Mouse (Mus musculus) frontal cortex, postnatal 14 days (tissue): Measurements from ENCODE around the gene B020004J07Rik.
"Not testable (repeated sequence)": the region's sequence is repeated elsewhere in the genome, so short reads cannot be mapped to it uniquely, and the experiment has no call there.

ENCODE experiments used
- DNase-seq, 2 experiments: peaks; one replicate each; pipeline ENCODE4 v3.0.0; 2022; ENCODE audit warnings: low spot score in 2 of 2

B020004J07Rik gene

DNA sequence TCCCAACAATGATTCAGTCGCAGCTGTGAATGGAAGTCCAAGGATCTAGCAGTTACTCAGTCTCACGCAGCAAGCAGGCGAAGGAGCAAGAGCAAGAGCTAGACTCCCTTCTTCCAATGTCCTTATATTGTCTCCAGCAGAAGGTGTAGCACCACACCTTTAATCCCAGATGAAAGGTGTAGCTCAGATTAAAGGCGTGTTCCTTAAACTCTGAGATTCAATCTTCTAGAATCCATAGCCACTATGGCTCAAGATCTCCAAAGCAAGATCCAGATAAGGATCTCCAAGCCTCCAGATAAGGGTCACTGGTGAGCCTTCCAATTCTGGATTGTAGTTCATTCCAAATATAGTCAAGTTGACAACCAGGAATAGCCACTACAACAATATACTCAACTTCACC, at the start of gene B020004J07Rik:
TSS of gene B020004J07Rik (minus strand) at position 101 of the 400 bp plus-strand sequence.
- DNase-seq: not testable (repeated sequence)

DNA sequence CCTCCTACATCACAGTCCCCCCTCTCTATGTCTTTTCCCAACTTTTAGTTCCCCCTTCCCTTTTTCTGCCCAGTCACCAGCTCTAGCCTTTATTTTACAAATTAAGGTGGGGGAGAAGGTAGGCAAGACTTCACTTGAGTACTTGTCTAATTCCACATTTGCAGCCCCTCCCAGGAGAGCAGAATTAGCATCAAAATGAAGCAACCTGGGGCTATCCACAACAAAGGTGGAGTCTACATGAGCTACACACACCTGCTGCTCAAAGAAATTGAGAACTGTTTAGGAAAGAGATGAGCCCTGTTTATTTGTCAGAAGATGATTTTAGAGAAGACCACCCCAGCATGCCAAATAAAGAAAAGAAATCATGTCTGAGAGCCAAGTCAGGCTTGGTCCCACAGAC, 45.6 kb upstream of the B020004J07Rik start:
- no peak for DNase-seq

DNA sequence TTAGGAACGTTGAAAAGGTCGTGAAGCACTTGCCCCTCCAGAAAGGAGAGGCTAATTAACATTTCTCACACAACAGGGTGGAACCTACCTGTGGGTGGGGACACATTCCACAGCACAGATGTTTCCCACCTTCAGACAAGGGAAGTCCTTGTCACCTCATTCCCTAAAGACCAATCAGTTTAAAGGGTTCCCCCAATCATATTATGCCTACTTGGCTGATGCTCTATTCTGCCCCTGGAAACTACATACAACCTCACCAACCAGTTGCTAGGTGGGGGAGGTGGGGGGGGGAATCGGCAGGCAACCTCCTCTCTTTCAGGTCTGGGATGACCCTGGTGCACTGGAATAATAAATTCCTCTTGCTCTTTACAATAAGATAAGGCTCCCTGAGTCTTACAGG, 39.8 kb upstream of the B020004J07Rik start:
- no peak for DNase-seq

DNA sequence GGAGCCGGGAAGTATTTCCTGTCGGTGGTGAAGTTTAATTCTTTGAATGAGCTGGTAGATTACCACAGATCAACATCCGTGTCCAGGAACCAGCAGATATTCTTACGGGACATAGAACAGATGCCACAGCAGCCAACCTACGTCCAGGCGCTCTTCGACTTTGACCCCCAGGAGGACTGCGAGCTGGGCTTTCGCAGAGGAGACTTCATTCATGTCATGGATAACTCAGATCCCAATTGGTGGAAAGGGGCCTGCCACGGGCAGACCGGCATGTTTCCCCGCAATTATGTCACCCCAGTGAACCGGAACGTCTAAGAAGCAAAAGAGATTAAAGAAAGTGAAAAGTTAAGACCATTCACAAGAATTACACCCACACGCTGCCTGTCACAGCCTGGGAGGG, 31.9 kb upstream of the B020004J07Rik start:
- not testable (repeated sequence) for DNase-seq

DNA sequence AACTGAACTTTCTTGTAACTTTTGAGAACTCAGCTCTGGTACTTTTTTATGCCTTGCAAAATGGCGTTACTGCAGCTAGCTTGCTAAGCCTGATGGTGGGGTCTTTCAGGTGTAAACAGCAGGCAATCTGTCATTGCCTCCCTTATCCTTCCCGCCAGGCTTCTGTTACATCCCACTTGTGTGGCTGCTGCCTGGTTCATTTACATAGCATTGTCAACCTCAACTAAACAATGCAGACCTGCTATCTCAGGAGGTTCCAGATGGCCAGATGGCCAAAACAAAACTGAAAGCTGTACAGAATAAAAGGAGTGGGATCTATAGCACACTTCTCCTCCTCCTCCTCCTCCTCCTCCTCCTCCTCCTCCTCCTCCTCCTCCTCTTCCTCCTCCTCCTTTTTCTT, 28.2 kb upstream of the B020004J07Rik start:
- DNase-seq: not testable (repeated sequence)

DNA sequence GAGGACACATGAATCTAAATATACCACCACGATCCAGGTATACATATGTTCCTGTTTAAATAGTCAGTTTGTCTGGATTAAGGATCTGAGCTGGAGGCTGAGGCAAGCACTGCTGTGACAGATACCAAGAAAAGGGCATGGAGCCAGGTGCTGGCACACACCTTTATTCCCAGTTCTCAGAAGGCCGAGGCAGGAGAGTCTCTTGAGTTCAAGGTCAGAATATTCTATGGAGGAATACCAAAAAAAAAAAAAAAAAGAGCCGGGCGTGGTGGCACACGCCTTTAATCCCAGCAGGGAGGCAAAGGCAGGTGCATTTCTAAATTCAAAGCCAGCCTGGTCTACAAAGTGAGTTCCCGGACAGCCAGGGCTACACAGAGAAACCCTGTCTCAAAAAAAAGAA, 18.5 kb upstream of the B020004J07Rik start:
- no peak for DNase-seq

DNA sequence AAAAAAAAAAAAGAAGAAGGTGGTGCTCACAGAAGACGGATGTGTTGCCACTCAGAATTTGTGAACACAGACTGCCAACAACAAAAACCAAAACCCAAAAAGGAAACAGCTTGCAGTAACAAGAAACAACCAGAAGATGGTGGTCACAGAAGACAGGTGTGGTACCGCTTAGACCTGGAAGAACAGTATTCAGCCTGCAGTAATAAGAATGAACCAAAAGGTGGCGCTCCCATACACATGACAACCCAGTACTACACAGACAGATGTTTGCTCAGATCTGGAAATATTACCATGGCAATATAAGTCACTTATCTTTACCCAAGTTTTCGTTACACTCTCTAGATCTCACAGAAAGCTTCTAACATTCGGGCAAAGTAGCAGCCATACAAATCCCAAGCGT, 17.1 kb upstream of the B020004J07Rik start:
- DNase-seq: peak; percentile 7 to 12

DNA sequence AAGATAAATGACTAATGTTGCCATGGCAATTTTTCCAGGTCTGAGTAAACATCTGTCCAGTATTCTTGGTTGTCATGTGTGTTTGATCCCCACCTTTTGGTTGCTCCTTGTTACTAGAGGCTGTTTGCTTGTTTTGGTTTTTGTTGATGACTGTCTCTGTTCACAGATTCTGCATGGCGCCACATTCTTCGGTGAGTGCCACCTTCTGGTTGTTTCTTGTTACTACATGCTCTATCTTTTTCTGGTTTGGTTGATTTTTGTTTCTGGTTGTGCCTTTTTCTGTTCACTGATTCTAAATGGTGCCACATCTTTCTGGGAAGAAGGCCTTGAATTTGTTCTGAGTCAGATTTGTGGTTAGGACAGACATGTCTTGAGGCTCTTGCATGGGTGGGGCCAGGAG, 7.1 kb upstream of the B020004J07Rik start:
- DNase-seq: no peak
